Mouse (Mus musculus): ENCODE measurements at regions not wholly inside any gene's neighbourhood (a gene's known extent, or its start where the extent isn't known, plus 50 kb on each side); places are given as distances from the start of the nearest gene placed in this dataset.

DNA sequence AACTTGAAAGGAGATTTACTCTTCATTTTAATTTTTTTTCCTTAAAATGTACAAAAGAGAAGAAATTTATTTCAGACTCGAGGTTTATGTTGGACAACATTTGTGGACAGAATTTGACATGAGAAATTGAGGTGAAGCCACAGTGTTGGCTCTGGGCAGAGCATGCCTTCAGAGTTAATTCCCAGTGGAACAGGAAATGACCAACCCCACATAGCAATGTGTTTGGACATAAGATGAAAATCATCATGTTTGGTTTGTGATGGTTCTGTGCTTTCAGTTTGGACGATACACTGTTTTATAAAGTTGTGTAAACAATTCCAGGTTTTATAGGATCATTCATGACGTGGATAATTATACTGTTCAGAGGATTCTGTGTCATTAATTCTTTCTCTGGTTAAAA lies 271.9 kb upstream of the Mettl25 start:
- DNase-seq: no peak

DNA sequence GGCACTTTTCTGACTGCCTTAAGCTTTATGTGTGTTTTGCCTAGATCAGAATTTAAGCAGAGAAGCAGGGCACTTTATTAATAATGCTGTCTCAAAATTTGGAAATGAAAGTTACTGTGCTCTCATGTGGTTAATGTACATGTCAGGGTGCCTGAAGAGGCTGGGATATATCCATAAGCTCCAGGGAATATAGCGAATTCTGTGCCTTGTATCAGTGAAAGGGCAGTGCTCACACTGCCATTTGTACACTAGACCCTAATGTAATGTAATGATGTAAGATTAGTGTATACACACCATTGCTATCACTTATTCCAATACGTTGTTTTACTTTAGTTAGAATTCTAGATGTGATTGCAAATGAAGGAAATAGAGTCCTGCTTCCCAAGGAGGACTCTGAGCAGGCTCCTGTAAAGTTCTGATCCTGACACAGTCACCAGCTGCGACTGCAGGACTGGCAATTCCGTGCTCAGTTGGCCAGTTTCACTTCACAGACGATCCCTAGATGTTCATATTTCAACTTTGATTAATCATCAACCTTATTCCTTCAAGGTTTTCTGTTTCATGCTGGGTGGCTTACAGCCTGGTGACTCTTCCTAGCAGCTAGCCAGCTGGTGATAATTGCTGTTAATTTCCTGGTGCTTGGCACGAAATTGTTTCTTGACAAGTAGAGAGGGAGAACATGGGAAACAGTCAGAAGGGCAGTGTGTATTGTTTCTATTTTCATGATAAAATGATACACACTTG lies 273.7 kb upstream of the Mettl25 start:
- no peak for DNase-seq

- no peak for DNase-seq
Observed at GRCm38 (mm10) chr10:106121826-106122225, 280.6 kb upstream of the Mettl25 start.

GRCm38 (mm10) chr10:106122952-106123351 lies 281.8 kb upstream of the Mettl25 start:
- DNase-seq: no peak

GRCm38 (mm10) chr10:106172131-106172530 lies 298.0 kb upstream of the Ppfia2 start:
- DNase-seq: no peak

DNA sequence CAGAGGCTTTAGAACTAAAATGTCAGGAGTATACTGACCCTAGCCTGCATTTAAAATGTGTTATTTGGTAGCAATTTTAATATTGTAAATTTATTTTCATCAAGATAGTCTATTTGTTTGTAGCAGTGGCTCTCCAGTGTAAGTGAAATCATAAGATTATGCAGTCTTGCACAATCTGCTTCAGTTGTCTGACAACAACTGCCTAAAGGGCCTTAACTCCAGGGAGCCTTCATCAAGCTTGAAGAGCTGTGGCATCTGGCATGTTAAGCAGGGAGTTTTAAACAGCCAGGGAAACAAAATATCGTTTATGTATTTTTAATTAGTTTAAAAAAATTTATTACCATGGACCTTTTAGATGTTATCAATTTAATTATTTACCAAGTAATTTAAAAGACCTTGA lies 295.7 kb upstream of the Ppfia2 start:
- no peak for DNase-seq

- DNase-seq: no peak
Observed at GRCm38 (mm10) chr10:106179651-106180050, 290.5 kb upstream of the Ppfia2 start.

GRCm38 (mm10) chr10:106202566-106202965 lies 267.6 kb upstream of the Ppfia2 start:
- DNase-seq: no peak

GRCm38 (mm10) chr10:106224251-106224650 lies 245.9 kb upstream of the Ppfia2 start:
- DNase-seq: no peak

DNA sequence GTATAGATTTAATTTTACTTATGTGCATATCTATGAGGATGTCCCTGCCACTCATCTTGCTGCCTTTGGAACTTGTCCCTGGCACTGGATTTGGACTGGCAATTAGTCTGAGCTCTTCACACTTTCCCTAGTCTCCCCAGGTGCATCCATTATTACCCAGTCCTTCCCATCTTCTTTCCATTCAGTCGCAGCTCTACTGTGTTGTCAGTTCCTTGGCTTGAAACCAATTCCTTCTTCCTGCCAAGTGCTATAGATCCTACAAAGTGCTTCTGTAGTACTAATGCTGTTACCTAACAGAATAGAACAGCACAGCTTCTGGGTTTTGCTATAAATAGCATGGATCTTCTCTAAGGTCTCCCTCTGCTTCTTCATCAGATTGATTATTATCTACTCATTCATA lies 228.0 kb upstream of the Ppfia2 start:
- DNase-seq: no peak

GRCm38 (mm10) chr10:106254106-106254505 lies 216.0 kb upstream of the Ppfia2 start:
- DNase-seq: no peak

DNA sequence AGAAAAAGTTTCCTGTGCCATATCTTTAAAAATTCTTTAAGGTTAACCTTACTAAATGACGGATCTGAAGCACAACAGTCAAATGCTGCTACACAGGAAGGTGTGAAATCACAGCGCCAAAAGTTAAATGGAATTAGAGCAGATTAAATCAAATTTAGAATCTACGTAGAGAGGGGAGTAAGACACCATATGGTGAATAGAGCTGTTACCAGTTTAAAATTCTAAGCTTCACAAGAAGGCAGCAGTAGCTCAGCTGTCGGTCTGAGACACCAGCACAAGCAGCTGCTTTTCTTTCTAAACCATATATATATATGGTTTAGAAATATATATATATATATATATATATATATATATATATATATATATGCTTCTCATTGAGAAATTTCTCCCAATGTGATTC lies 210.3 kb upstream of the Ppfia2 start:
- DNase-seq: no peak

DNA sequence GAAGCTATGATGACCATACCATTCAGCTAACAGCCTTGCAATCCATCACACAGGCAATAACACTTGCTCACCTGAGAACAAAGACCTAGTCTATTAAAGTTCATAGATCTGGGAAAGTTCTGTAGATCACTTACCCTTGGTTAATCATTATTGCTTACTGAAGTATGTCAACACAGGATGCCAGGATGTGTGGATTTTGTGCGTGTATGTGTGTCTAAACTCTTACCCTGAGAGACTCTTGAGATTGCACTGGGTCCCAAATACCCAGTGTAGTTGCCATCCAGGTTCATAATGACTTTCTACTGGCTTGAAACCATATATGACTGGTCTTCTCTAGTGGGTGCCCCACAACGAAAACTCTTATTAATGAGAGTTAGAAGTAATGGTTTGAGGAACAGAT lies 196.8 kb upstream of the Ppfia2 start:
- no peak for DNase-seq

DNA sequence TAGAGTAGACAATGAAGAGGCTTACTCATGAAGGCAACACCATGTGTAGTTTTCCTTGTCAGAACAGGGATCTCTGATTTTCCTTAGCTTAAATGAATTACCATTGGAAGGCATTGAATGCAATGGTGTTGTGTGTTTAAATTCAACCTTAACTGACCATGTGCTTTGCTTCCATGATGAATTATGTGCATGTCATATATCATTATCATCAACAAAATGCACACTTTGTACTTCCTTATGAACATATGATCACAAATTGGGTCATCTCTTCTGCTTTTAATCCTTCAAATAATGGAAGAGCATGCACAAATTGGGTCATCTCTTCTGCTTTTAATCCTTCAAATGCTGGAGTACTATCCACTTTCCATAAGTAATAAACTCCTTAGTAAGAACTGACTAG lies 180.2 kb upstream of the Ppfia2 start:
- no peak for DNase-seq

DNA sequence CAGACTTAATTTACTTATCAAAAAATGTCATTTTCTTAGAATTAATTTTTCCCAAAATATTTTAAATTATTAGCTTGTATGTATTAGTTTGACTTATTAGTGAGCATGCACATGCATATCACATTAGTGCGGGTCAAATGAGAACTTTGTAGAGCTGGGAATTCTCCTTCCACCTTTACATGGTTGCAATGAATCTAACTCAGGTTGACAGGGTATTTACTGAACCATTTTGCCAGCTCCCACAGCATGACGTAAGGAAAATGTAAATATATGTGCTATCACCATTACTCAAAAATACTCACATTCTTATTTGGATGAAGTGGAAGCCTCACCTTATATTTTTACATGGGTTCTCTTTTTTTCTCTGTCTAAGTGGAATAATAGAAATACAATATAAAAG lies 179.4 kb upstream of the Ppfia2 start:
- no peak for DNase-seq

GRCm38 (mm10) chr10:106295501-106295900 lies 174.6 kb upstream of the Ppfia2 start:
- DNase-seq: no peak

DNA sequence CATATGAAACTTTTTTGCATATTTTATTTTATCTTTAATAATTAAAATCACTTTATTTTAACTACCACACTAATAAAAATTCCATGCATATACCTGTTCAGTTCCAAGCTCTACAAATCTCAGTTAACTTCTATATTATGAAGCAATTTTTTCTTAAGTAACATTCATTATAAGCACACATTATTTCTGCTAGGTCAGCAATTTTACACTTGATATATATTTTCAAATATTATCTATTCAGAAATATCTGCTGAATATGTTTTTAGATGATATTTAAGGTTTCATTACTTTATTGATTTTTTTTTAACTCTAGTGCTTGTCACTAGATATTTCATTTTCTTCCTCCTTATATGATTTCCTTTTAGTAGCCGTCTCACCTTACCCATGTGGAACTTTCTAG lies 135.0 kb upstream of the Ppfia2 start:
- DNase-seq: no peak

DNA sequence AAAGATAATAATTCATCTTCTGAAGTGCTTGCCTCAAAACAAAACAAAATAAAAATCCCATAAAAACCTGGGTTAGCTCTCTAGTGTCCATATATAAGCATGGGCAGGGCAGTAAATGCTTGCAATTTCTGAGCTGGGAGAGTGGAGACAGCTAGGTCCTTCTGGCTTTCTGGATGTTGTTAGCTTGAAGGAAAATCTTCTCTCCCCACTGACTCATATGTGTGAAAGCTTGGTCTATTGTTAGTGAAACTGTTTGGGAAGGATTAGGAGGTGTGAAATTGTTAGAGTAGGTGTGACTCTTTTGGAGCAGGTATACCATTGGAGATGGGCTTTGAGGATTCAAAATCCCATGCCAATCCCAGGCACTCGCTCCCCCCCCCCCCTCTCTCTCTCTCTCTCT lies 118.5 kb upstream of the Ppfia2 start:
- DNase-seq: no peak

DNA sequence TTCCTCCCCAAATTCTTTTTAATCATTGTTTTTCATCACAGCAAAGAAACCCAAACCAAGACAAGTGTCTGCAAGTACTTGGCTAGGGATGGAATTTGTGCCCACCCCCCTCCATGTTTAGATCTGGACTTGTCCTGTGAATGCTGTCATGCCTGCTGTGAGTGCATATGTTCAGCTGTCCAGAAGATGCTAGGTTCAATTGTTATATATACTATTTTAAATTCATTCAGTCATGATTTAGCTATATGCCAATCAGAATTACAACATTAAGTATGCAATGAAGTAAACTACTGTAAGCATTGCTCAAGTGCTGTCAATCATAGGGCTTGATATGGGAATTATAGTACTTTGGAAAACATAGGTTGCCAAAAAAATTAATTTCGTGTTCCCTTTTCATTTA lies 94.5 kb upstream of the Ppfia2 start:
- no peak for DNase-seq

- no peak for DNase-seq
Observed at GRCm38 (mm10) chr10:106376161-106376560, 94.0 kb upstream of the Ppfia2 start.

DNA sequence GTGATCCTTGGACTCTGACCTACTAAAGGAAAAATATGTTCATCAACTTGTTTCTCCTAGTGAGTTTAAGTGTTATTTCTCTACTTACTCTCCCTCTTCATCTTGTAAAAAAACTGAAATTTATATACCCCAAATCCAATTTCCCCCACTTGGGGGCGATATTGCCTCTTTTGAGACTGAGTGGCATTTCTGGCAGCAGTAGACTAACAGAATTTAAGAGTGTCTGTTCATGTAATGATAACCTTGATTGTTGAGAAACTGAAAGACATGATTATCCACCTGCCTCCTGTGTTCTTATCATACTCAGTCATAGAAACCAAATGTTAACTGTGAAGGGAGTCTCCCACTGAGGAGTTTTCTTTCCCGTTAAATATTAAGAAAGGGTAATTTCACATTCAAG lies 89.5 kb upstream of the Ppfia2 start:
- peak in 1 of 2 experiments; percentile 2 for DNase-seq

GRCm38 (mm10) chr10:106408705-106409104 lies 61.4 kb upstream of the Ppfia2 start:
- no peak for DNase-seq

DNA sequence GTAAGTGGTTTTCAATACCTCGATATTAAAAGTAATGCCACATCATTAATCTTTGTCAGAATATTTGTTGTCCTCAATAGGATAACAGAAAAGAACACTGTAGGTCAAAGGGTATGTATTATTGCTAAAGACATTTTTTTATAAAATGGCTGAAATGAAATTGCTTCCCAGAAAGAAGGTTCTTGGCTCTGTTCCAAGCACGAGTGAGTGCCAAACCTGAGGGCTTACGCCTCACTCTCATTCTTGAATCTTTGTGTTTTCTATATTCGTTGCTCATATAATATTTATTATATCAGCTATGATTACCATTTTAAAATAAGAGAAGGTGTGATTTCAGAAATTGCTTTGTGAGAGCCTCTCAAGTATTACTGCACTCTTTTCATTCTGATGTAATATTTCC lies 57.0 kb upstream of the Ppfia2 start:
- no peak for DNase-seq

GRCm38 (mm10) chr10:106414990-106415389 lies 55.1 kb upstream of the Ppfia2 start:
- no peak for DNase-seq

DNA sequence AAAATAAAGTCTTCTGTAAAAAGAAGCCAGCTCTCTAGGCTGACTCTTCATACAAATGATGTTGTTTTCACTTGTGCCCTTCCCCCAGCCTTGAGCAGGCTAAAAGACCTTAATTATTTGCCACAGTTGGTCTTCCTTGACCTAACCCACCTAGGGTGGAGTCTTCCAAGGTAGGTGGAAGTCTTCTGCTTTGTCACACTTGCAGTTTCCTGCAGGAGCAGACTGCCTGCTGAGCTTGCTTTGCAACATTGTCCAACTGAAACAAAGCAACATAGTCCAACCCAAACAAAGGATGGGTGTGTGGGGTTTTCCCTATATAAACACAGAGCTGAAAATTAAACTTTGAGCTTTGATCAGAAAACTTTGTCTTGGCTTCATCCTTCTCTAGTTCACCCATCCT lies 53.0 kb upstream of the Ppfia2 start:
- no peak for DNase-seq
